Mouse (Mus musculus) kidney, embryonic 16.5 days (tissue): Measurements from ENCODE around the gene Crebrf. TPM values are rescaled to one million over a fixed set of nuclear protein-coding genes. Genes with fewer than 3 reads are reported as not detected.
A peak's percentile ranks its signal among the peaks of the same experiment; 100 is the strongest.

Experiments
- ATAC-seq: fragments of 200-750 bp; cut with Nextera tagmentation; 2 replicates; pipeline ENCODE4 v1.8.0; 2017; ENCODE audit warnings: moderate TSS enrichment; ENCODE audit not compliant: low FRiP score, low TSS enrichment
- H3K27ac ChIP-seq: fragments of 300-500 bp; sonication (generic); 2 replicates; pipeline ENCODE4 v1.5.1; 2014; ENCODE audit warnings: low read length
- H3K27me3 ChIP-seq: fragments of 300-500 bp; sonication (generic); 2 replicates; pipeline ENCODE4 v1.6.1; 2014; ENCODE audit warnings: low read length, control low read depth, mixed read lengths; ENCODE audit not compliant: insufficient read depth
- H3K36me3 ChIP-seq: fragments of 300-500 bp; sonication (generic); 2 replicates; pipeline ENCODE4 v1.6.1; 2014; ENCODE audit warnings: low read length, control low read depth, mixed read lengths; ENCODE audit not compliant: insufficient read depth
- H3K4me1 ChIP-seq: fragments of 300-500 bp; sonication (generic); 2 replicates; pipeline ENCODE4 v1.6.1; 2014; ENCODE audit warnings: low read length, control low read depth, mixed read lengths; ENCODE audit not compliant: insufficient read depth
- H3K4me2 ChIP-seq: fragments of 300-500 bp; sonication (generic); replicated peaks from 2 replicates; pipeline ENCODE4 v1.6.1; 2014; ENCODE audit warnings: low read depth, low read length
- H3K4me3 ChIP-seq: fragments of 300-500 bp; sonication (generic); 2 replicates; pipeline ENCODE4 v1.5.1; 2014; ENCODE audit warnings: mild to moderate bottlenecking, low read length
- H3K9ac ChIP-seq: fragments of 300-500 bp; sonication (generic); replicated peaks from 2 replicates; pipeline ENCODE4 v1.6.1; 2014; ENCODE audit warnings: low read length
- H3K9me3 ChIP-seq: fragments of 300-500 bp; sonication (generic); 2 replicates; pipeline ENCODE4 v1.6.1; 2016; ENCODE audit warnings: low read length, control low read depth
- WGBS: fragments of 180-500 bp; shearing (Covaris S2); extraction: QIAGEN DNeasy Blood & Tissue Kit; methylation state at CpG from one replicate; pipeline ENCODE4 v1.1.7; 2014; 5-methylcytosine and 5-hydroxymethylcytosine counted together
- polyA plus RNA-seq: library from polyadenylated mRNA; unstranded; fragments of >200 nt; fragmentation: Nextera tagmentation; extraction: Ambion mirVana; gene quantifications from 2 replicates; pipeline ENCODE4 v1.2.1, GENCODE M21; 2015

Crebrf gene
- polyA plus RNA-seq = 5.0 and 9.2 TPM in 2 replicates

GRCm38 (mm10) chr17:26715271-26715758 is at the start of gene Crebrf:
Gene Crebrf, plus strand, starts transcription at chr17:26715650.
- H3K4me3 ChIP-seq = peak within 1 kb of the TSS; percentile 97
- H3K27ac ChIP-seq = peak within 1 kb of the TSS; percentile 95
- WGBS = under 1% methylated on average over 41 of the region's 41 CpGs
- peak; percentile 80 for ATAC-seq
- H3K4me1 ChIP-seq = peaks cover 3% of the 10 kb centered on the region; the same call in 1 of the 2 replicates
- H3K4me2 ChIP-seq = peak within 1 kb of the TSS; percentile 69
- no peaks in the 10 kb centered on the region for H3K36me3 ChIP-seq
- H3K27me3 ChIP-seq = no peaks in the 10 kb centered on the region
- H3K9ac ChIP-seq = peak within 1 kb of the TSS; percentile 76
- no peaks in the 10 kb centered on the region for H3K9me3 ChIP-seq

GRCm38 (mm10) chr17:26671268-26671667 is 44.2 kb upstream of the Crebrf start:
- no peak overlapping the region for H3K4me2 ChIP-seq
- WGBS = 56% methylated on average over 4 of the region's 4 CpGs
- H3K27me3 ChIP-seq = no peaks in the 10 kb centered on the region
- no peak overlapping the region for H3K27ac ChIP-seq
- peaks cover 4% of the 10 kb centered on the region; the same call in 1 of the 2 replicates for H3K4me1 ChIP-seq
- no peak overlapping the region for H3K9ac ChIP-seq
- no peak for ATAC-seq
- H3K36me3 ChIP-seq = no peaks in the 10 kb centered on the region
- H3K9me3 ChIP-seq = no peaks in the 10 kb centered on the region
- no peak overlapping the region for H3K4me3 ChIP-seq

GRCm38 (mm10) chr17:26675845-26676244 is 39.6 kb upstream of the Crebrf start:
- peak; percentile 24; the same call in 1 of the 2 replicates for ATAC-seq
- peak overlapping the region; percentile 5; the same call in 1 of the 2 replicates for H3K27ac ChIP-seq

GRCm38 (mm10) chr17:26676252-26676615 is 39.2 kb upstream of the Crebrf start:
- Histone ChIP-seq H3K4me3 (peak overlapping the region; percentile 94), H3K4me1 (peaks cover 15% of the 10 kb centered on the region), H3K9me3 (no peaks in the 10 kb centered on the region), H3K9ac (peak overlapping the region; percentile 91), H3K4me2 (peak overlapping the region; percentile 76), H3K36me3 (no peaks in the 10 kb centered on the region), H3K27ac (peak overlapping the region; percentile 92), H3K27me3 (no peaks in the 10 kb centered on the region)
- under 1% methylated on average over 30 of the region's 30 CpGs for WGBS
- ATAC-seq = peak; percentile 96

More at GRCm38 (mm10) chr17:26675845-26676244, 39.6 kb upstream of the Crebrf start:
- peak overlapping the region; percentile 94 for H3K4me3 ChIP-seq
- no peaks in the 10 kb centered on the region for H3K9me3 ChIP-seq
- H3K27me3 ChIP-seq = no peaks in the 10 kb centered on the region
- peak overlapping the region; percentile 76 for H3K4me2 ChIP-seq
- peak overlapping the region; percentile 91; the same call in 1 of the 2 replicates for H3K9ac ChIP-seq
- 25% methylated on average over 7 of the region's 7 CpGs for WGBS
- peaks cover 15% of the 10 kb centered on the region for H3K4me1 ChIP-seq
- H3K36me3 ChIP-seq = no peaks in the 10 kb centered on the region

GRCm38 (mm10) chr17:26676616-26677376 is 38.7 kb upstream of the Crebrf start:
- Histone ChIP-seq H3K9me3 (no peaks in the 10 kb centered on the region), H3K4me3 (peak overlapping the region; percentile 94), H3K9ac (peak overlapping the region; percentile 91), H3K27ac (peak overlapping the region; percentile 92), H3K27me3 (no peaks in the 10 kb centered on the region), H3K36me3 (no peaks in the 10 kb centered on the region), H3K4me2 (peak overlapping the region; percentile 76), H3K4me1 (peaks cover 15% of the 10 kb centered on the region)
- ATAC-seq = peak; percentile 87
- 2% methylated on average over 23 of the region's 26 CpGs for WGBS

GRCm38 (mm10) chr17:26677711-26678637 is 37.5 kb upstream of the Crebrf start:
- no peak overlapping the region for H3K4me3 ChIP-seq
- H3K27ac ChIP-seq = peak overlapping the region; percentile 74; the same call in 1 of the 2 replicates
- no peaks in the 10 kb centered on the region for H3K36me3 ChIP-seq
- H3K4me2 ChIP-seq = peak overlapping the region; percentile 76; the same call in 1 of the 2 replicates
- H3K9me3 ChIP-seq = no peaks in the 10 kb centered on the region
- no peak overlapping the region; the same call in 1 of the 2 replicates for H3K9ac ChIP-seq
- H3K27me3 ChIP-seq = no peaks in the 10 kb centered on the region
- ATAC-seq = no peak
- 80% methylated on average over 7 of the region's 7 CpGs for WGBS
- H3K4me1 ChIP-seq = peaks cover 15% of the 10 kb centered on the region

GRCm38 (mm10) chr17:26681276-26681675 is 34.2 kb upstream of the Crebrf start:
- no peaks in the 10 kb centered on the region for H3K9me3 ChIP-seq
- H3K4me1 ChIP-seq = peaks cover 11% of the 10 kb centered on the region
- ATAC-seq = no peak
- 96% methylated on average over 6 of the region's 6 CpGs for WGBS
- H3K27me3 ChIP-seq = no peaks in the 10 kb centered on the region
- peaks cover 9% of the 10 kb centered on the region; the same call in 1 of the 2 replicates for H3K36me3 ChIP-seq
- no peak overlapping the region for H3K4me3 ChIP-seq
- no peak overlapping the region for H3K27ac ChIP-seq
- no peak overlapping the region for H3K9ac ChIP-seq
- no peak overlapping the region for H3K4me2 ChIP-seq

GRCm38 (mm10) chr17:26686334-26687000 is 29.0 kb upstream of the Crebrf start:
- H3K9me3 ChIP-seq = no peaks in the 10 kb centered on the region
- no peak overlapping the region for H3K4me3 ChIP-seq
- H3K36me3 ChIP-seq = peaks cover 9% of the 10 kb centered on the region; the same call in 1 of the 2 replicates
- H3K4me1 ChIP-seq = no peaks in the 10 kb centered on the region
- H3K27me3 ChIP-seq = no peaks in the 10 kb centered on the region
- no peak overlapping the region for H3K4me2 ChIP-seq
- no peak overlapping the region for H3K27ac ChIP-seq
- no peak for ATAC-seq
- WGBS = 83% methylated on average over 17 of the region's 17 CpGs
- no peak overlapping the region for H3K9ac ChIP-seq
